Mouse (Mus musculus): Measurements from ENCODE around the gene Ep400. TPM values are rescaled to one million over a fixed set of nuclear protein-coding genes. Genes with fewer than 3 reads are reported as not detected.
"Not testable (repeated sequence)": the region's sequence is repeated elsewhere in the genome, so short reads cannot be mapped to it uniquely, and the experiment has no call there.

The Ep400 gene
- polyA plus RNA-seq, 1 experiment from 2014 or later, result 49.2 TPM

- Histone ChIP-seq H3K4me1 (ENCODE audit: insufficient read depth, low read length) (no peaks in the 10 kb centered on the region), H3K36me3 (ENCODE audit: insufficient read depth, low read length) (peaks cover 41% of the 10 kb centered on the region), H3K27ac (ENCODE audit: low read length) (no peak overlapping the region), H3K9ac (replicated peaks; ENCODE audit: low read length) (no peak overlapping the region), H3K4me2 (replicated peaks; ENCODE audit: low read depth, low read length) (no peak overlapping the region), H3K27me3 (ENCODE audit: insufficient read depth, low read length) (no peaks in the 10 kb centered on the region), H3K9me3 (ENCODE audit: low read length) (no peaks in the 10 kb centered on the region), H3K4me3 (ENCODE audit: low read length) (no peak overlapping the region)
- 94% methylated on average over 7 of the region's 7 CpGs for WGBS
- ATAC-seq (ENCODE audit: low FRiP score, low TSS enrichment), result no peak
Observed at GRCm38 (mm10) chr5:110739496-110740275, 30.8 kb downstream of the Ep400 start.

- Histone ChIP-seq H3K27ac (ENCODE audit: low read length) (no peak overlapping the region), H3K9ac (replicated peaks; ENCODE audit: low read length) (no peak overlapping the region), H3K4me3 (ENCODE audit: low read length) (no peak overlapping the region), H3K36me3 (ENCODE audit: insufficient read depth, low read length) (peaks cover 61% of the 10 kb centered on the region), H3K4me1 (ENCODE audit: insufficient read depth, low read length) (no peaks in the 10 kb centered on the region), H3K27me3 (ENCODE audit: insufficient read depth, low read length) (no peaks in the 10 kb centered on the region), H3K4me2 (replicated peaks; ENCODE audit: low read depth, low read length) (no peak overlapping the region), H3K9me3 (ENCODE audit: low read length) (no peaks in the 10 kb centered on the region)
- 80% methylated on average over 1 of the region's 1 CpGs for WGBS
- ATAC-seq (ENCODE audit: low FRiP score, low TSS enrichment), result no peak
Observed at GRCm38 (mm10) chr5:110735606-110736005, 34.9 kb downstream of the Ep400 start.

- Histone ChIP-seq H3K4me2 (replicated peaks; ENCODE audit: low read depth, low read length) (no peak overlapping the region), H3K27me3 (ENCODE audit: insufficient read depth, low read length) (no peaks in the 10 kb centered on the region), H3K4me1 (ENCODE audit: insufficient read depth, low read length) (no peaks in the 10 kb centered on the region), H3K36me3 (ENCODE audit: insufficient read depth, low read length) (peaks cover 56% of the 10 kb centered on the region), H3K9me3 (ENCODE audit: low read length) (no peaks in the 10 kb centered on the region), H3K9ac (replicated peaks; ENCODE audit: low read length) (no peak overlapping the region), H3K4me3 (ENCODE audit: low read length) (no peak overlapping the region), H3K27ac (ENCODE audit: low read length) (no peak overlapping the region)
- WGBS, result 96% methylated on average over 4 of the region's 4 CpGs
- no peak for ATAC-seq (ENCODE audit: low FRiP score, low TSS enrichment)
Observed at GRCm38 (mm10) chr5:110733231-110733823, 37.2 kb downstream of the Ep400 start.

GRCm38 (mm10) chr5:110731227-110731626, 39.3 kb downstream of the Ep400 start:
- Histone ChIP-seq H3K4me2 (replicated peaks; ENCODE audit: low read depth, low read length) (no peak overlapping the region), H3K9ac (replicated peaks; ENCODE audit: low read length) (no peak overlapping the region), H3K36me3 (ENCODE audit: insufficient read depth, low read length) (peaks cover 66% of the 10 kb centered on the region), H3K27me3 (ENCODE audit: insufficient read depth, low read length) (no peaks in the 10 kb centered on the region), H3K9me3 (ENCODE audit: low read length) (no peaks in the 10 kb centered on the region), H3K27ac (ENCODE audit: low read length) (no peak overlapping the region), H3K4me3 (ENCODE audit: low read length) (no peak overlapping the region), H3K4me1 (ENCODE audit: insufficient read depth, low read length) (no peaks in the 10 kb centered on the region)
- 91% methylated on average over 2 of the region's 2 CpGs for WGBS
- ATAC-seq (ENCODE audit: low FRiP score, low TSS enrichment), result no peak

- no peak for ATAC-seq (ENCODE audit: low FRiP score, low TSS enrichment)
- WGBS, result 97% methylated on average over 1 of the region's 1 CpGs
Observed at GRCm38 (mm10) chr5:110727850-110728249, 42.7 kb downstream of the Ep400 start.

GRCm38 (mm10) chr5:110723543-110723942, 47.0 kb downstream of the Ep400 start:
- Histone ChIP-seq H3K27me3 (ENCODE audit: insufficient read depth, low read length) (no peaks in the 10 kb centered on the region), H3K4me1 (ENCODE audit: insufficient read depth, low read length) (no peaks in the 10 kb centered on the region), H3K4me2 (replicated peaks; ENCODE audit: low read depth, low read length) (no peak overlapping the region), H3K36me3 (ENCODE audit: insufficient read depth, low read length) (peaks cover 69% of the 10 kb centered on the region), H3K9ac (replicated peaks; ENCODE audit: low read length) (no peak overlapping the region), H3K27ac (ENCODE audit: low read length) (no peak overlapping the region), H3K4me3 (ENCODE audit: low read length) (no peak overlapping the region), H3K9me3 (ENCODE audit: low read length) (no peaks in the 10 kb centered on the region)
- WGBS, result 93% methylated on average over 2 of the region's 2 CpGs
- ATAC-seq (ENCODE audit: low FRiP score, low TSS enrichment), result no peak

More at GRCm38 (mm10) chr5:110727850-110728249, 42.7 kb downstream of the Ep400 start:
- no peak overlapping the region for H3K4me3 ChIP-seq (ENCODE audit: low read length)
- no peak overlapping the region for H3K27ac ChIP-seq (ENCODE audit: low read length)
- H3K9me3 ChIP-seq (ENCODE audit: low read length), result no peaks in the 10 kb centered on the region
- no peak overlapping the region for H3K4me2 ChIP-seq (replicated peaks; ENCODE audit: low read depth, low read length)
- no peak overlapping the region for H3K9ac ChIP-seq (replicated peaks; ENCODE audit: low read length)
- no peaks in the 10 kb centered on the region for H3K4me1 ChIP-seq (ENCODE audit: insufficient read depth, low read length)
- H3K27me3 ChIP-seq (ENCODE audit: insufficient read depth, low read length), result no peaks in the 10 kb centered on the region
- H3K36me3 ChIP-seq (ENCODE audit: insufficient read depth, low read length), result peaks cover 72% of the 10 kb centered on the region

- H3K36me3 ChIP-seq (ENCODE audit: insufficient read depth, low read length), result peaks cover 59% of the 10 kb centered on the region
- H3K27ac ChIP-seq (ENCODE audit: low read length); H3K9me3 ChIP-seq (ENCODE audit: low read length); H3K4me2 ChIP-seq (replicated peaks; ENCODE audit: low read depth, low read length); H3K9ac ChIP-seq (replicated peaks; ENCODE audit: low read length); ATAC-seq (ENCODE audit: low FRiP score, low TSS enrichment); H3K4me3 ChIP-seq (ENCODE audit: low read length); H3K27me3 ChIP-seq (ENCODE audit: insufficient read depth, low read length); H3K4me1 ChIP-seq (ENCODE audit: insufficient read depth, low read length): not testable (repeated sequence)
- 79% methylated on average over 1 of the region's 1 CpGs for WGBS
Observed at GRCm38 (mm10) chr5:110721463-110721862, 49.1 kb downstream of the Ep400 start.

- Histone ChIP-seq H3K4me1 (ENCODE audit: insufficient read depth, low read length) (no peaks in the 10 kb centered on the region), H3K9me3 (ENCODE audit: low read length) (no peaks in the 10 kb centered on the region), H3K27ac (ENCODE audit: low read length) (no peak overlapping the region), H3K4me3 (ENCODE audit: low read length) (no peak overlapping the region), H3K9ac (replicated peaks; ENCODE audit: low read length) (no peak overlapping the region), H3K27me3 (ENCODE audit: insufficient read depth, low read length) (no peaks in the 10 kb centered on the region), H3K4me2 (replicated peaks; ENCODE audit: low read depth, low read length) (no peak overlapping the region), H3K36me3 (ENCODE audit: insufficient read depth, low read length) (peaks cover 42% of the 10 kb centered on the region)
- WGBS, result 86% methylated on average over 2 of the region's 2 CpGs
- ATAC-seq (ENCODE audit: low FRiP score, low TSS enrichment), result no peak
Observed at GRCm38 (mm10) chr5:110711455-110711854, 59.1 kb downstream of the Ep400 start.

GRCm38 (mm10) chr5:110709256-110709655, 61.3 kb downstream of the Ep400 start:
- Histone ChIP-seq H3K9me3 (ENCODE audit: low read length) (no peaks in the 10 kb centered on the region), H3K4me3 (ENCODE audit: low read length) (no peak overlapping the region), H3K4me2 (replicated peaks; ENCODE audit: low read depth, low read length) (no peak overlapping the region), H3K27ac (ENCODE audit: low read length) (no peak overlapping the region), H3K27me3 (ENCODE audit: insufficient read depth, low read length) (no peaks in the 10 kb centered on the region), H3K4me1 (ENCODE audit: insufficient read depth, low read length) (no peaks in the 10 kb centered on the region), H3K36me3 (ENCODE audit: insufficient read depth, low read length) (peaks cover 62% of the 10 kb centered on the region), H3K9ac (replicated peaks; ENCODE audit: low read length) (no peak overlapping the region)
- 87% methylated on average over 4 of the region's 4 CpGs for WGBS
- ATAC-seq (ENCODE audit: low FRiP score, low TSS enrichment), result no peak

GRCm38 (mm10) chr5:110704004-110704403, 66.5 kb downstream of the Ep400 start:
- H3K4me1 ChIP-seq (ENCODE audit: insufficient read depth, low read length), result no peaks in the 10 kb centered on the region
- no peak overlapping the region for H3K4me3 ChIP-seq (ENCODE audit: low read length)
- no peak overlapping the region for H3K9ac ChIP-seq (replicated peaks; ENCODE audit: low read length)
- H3K27me3 ChIP-seq (ENCODE audit: insufficient read depth, low read length), result no peaks in the 10 kb centered on the region
- H3K9me3 ChIP-seq (ENCODE audit: low read length), result no peaks in the 10 kb centered on the region
- WGBS, result 71% methylated on average over 1 of the region's 1 CpGs
- no peak for ATAC-seq (ENCODE audit: low FRiP score, low TSS enrichment)
- no peak overlapping the region for H3K27ac ChIP-seq (ENCODE audit: low read length)
- H3K36me3 ChIP-seq (ENCODE audit: insufficient read depth, low read length), result peaks cover 81% of the 10 kb centered on the region
- H3K4me2 ChIP-seq (replicated peaks; ENCODE audit: low read depth, low read length), result no peak overlapping the region
